Mouse (Mus musculus) hindbrain, embryonic 15.5 days (tissue): ENCODE results near the gene Zfp39. TPM values are rescaled to one million over a fixed set of nuclear protein-coding genes. Genes with fewer than 3 reads are reported as not detected.

Source experiments
- ATAC-seq: fragments of 200-750 bp; cut with Nextera tagmentation; 2 replicates; pipeline ENCODE4 v1.8.0; 2017; ENCODE audit warnings: low read depth, moderate number of reproducible peaks, moderate TSS enrichment; ENCODE audit not compliant: low FRiP score
- H3K27ac ChIP-seq: fragments of 300-500 bp; sonication (generic); replicated peaks from 2 replicates; pipeline ENCODE4 v1.5.1; 2015; ENCODE audit warnings: mild to moderate bottlenecking, inconsistent platforms
- H3K27me3 ChIP-seq: fragments of 300-500 bp; sonication (generic); 2 replicates; pipeline ENCODE4 v1.6.1; 2015; ENCODE audit warnings: control low read depth, inconsistent platforms
- H3K36me3 ChIP-seq: fragments of 300-500 bp; sonication (generic); 2 replicates; pipeline ENCODE4 v1.6.1; 2015; ENCODE audit warnings: control low read depth, inconsistent platforms
- H3K4me1 ChIP-seq: fragments of 300-500 bp; sonication (generic); replicated peaks from 2 replicates; pipeline ENCODE4 v1.6.1; 2015; ENCODE audit warnings: control low read depth, inconsistent platforms
- H3K4me2 ChIP-seq: fragments of 300-500 bp; sonication (generic); 2 replicates; pipeline ENCODE4 v1.6.1; 2015; ENCODE audit warnings: moderate library complexity, mild to moderate bottlenecking, inconsistent platforms
- H3K4me3 ChIP-seq: fragments of 300-500 bp; sonication (generic); 2 replicates; pipeline ENCODE4 v1.5.1; 2015; ENCODE audit warnings: mild to moderate bottlenecking, inconsistent platforms
- H3K9ac ChIP-seq: fragments of 300-500 bp; sonication (generic); 2 replicates; pipeline ENCODE4 v1.6.1; 2015; ENCODE audit warnings: inconsistent platforms
- H3K9me3 ChIP-seq: fragments of 300-500 bp; sonication (generic); 2 replicates; pipeline ENCODE4 v1.6.1; 2016; ENCODE audit warnings: control low read depth, inconsistent platforms
- WGBS: fragments of 180-500 bp; shearing (Covaris S2); methylation state at CpG from one replicate; pipeline ENCODE4 v1.1.7; 2015; 5-methylcytosine and 5-hydroxymethylcytosine counted together
- polyA plus RNA-seq: library from polyadenylated mRNA; unstranded; fragments of >200 nt; fragmentation: Nextera tagmentation; extraction: Ambion mirVana; gene quantifications from 2 replicates; pipeline ENCODE4 v1.2.1, GENCODE M21; 2015

Gene Zfp39
- polyA plus RNA-seq, 1 experiment from 2014 or later = 6.9 TPM

GRCm38 (mm10) chr11:58938322-58939087, 34.5 kb upstream of the Zfp39 start, which contains the start of gene Rnf187:
Gene Rnf187 (minus strand): TSS chr11:58938916.
- no peaks in the 10 kb centered on the region for H3K9me3 ChIP-seq
- WGBS = under 1% methylated on average over 94 of the region's 95 CpGs
- H3K27ac ChIP-seq = peak within 1 kb of the TSS; percentile 95
- H3K4me2 ChIP-seq = peak within 1 kb of the TSS; percentile 71
- H3K9ac ChIP-seq = peak within 1 kb of the TSS; percentile 99
- H3K27me3 ChIP-seq = no peaks in the 10 kb centered on the region
- peaks cover 30% of the 10 kb centered on the region for H3K36me3 ChIP-seq
- peaks cover 34% of the 10 kb centered on the region for H3K4me1 ChIP-seq
- ATAC-seq = peak; percentile 96
- peak within 1 kb of the TSS; percentile 97 for H3K4me3 ChIP-seq

- peak; percentile 0; the same call in 1 of the 2 replicates for ATAC-seq
- peaks cover 35% of the 10 kb centered on the region for H3K36me3 ChIP-seq
- under 1% methylated on average over 13 of the region's 13 CpGs for WGBS
- peak overlapping the region; percentile 95 for H3K27ac ChIP-seq
- H3K4me2 ChIP-seq = peak overlapping the region; percentile 71
- peaks cover 34% of the 10 kb centered on the region for H3K4me1 ChIP-seq
- peak overlapping the region; percentile 97 for H3K4me3 ChIP-seq
- H3K9ac ChIP-seq = peak overlapping the region; percentile 99
- H3K27me3 ChIP-seq = no peaks in the 10 kb centered on the region
- H3K9me3 ChIP-seq = no peaks in the 10 kb centered on the region
Observed at GRCm38 (mm10) chr11:58937909-58938308, 33.9 kb upstream of the Zfp39 start.

GRCm38 (mm10) chr11:58931576-58931975, 27.6 kb upstream of the Zfp39 start:
- Histone ChIP-seq H3K27ac (no peak overlapping the region), H3K4me1 (peaks cover 17% of the 10 kb centered on the region), H3K4me3 (no peak overlapping the region), H3K9ac (no peak overlapping the region), H3K4me2 (no peak overlapping the region), H3K9me3 (no peaks in the 10 kb centered on the region), H3K27me3 (no peaks in the 10 kb centered on the region), H3K36me3 (peaks cover 53% of the 10 kb centered on the region)
- no peak for ATAC-seq
- WGBS = 83% methylated on average over 4 of the region's 4 CpGs

- ATAC-seq = no peak
- no peak overlapping the region for H3K27ac ChIP-seq
- H3K4me3 ChIP-seq = no peak overlapping the region
- H3K9me3 ChIP-seq = no peaks in the 10 kb centered on the region
- H3K27me3 ChIP-seq = no peaks in the 10 kb centered on the region
- WGBS = 96% methylated on average over 3 of the region's 3 CpGs
- no peak overlapping the region for H3K9ac ChIP-seq
- H3K36me3 ChIP-seq = peaks cover 42% of the 10 kb centered on the region
- peaks cover 6% of the 10 kb centered on the region; the same call in 1 of the 2 replicates for H3K4me1 ChIP-seq
- no peak overlapping the region for H3K4me2 ChIP-seq
Observed at GRCm38 (mm10) chr11:58930254-58930653, 26.2 kb upstream of the Zfp39 start.

GRCm38 (mm10) chr11:58929641-58930040, 25.6 kb upstream of the Zfp39 start:
- Histone ChIP-seq H3K4me3 (no peak overlapping the region), H3K9me3 (no peaks in the 10 kb centered on the region), H3K27me3 (no peaks in the 10 kb centered on the region)

GRCm38 (mm10) chr11:58929055-58929454, 25.0 kb upstream of the Zfp39 start:
- Histone ChIP-seq H3K27me3 (no peaks in the 10 kb centered on the region), H3K4me3 (no peak overlapping the region), H3K36me3 (peaks cover 32% of the 10 kb centered on the region), H3K27ac (no peak overlapping the region), H3K9me3 (no peaks in the 10 kb centered on the region), H3K9ac (no peak overlapping the region), H3K4me2 (no peak overlapping the region), H3K4me1 (peaks cover 6% of the 10 kb centered on the region; the same call in 1 of the 2 replicates)
- 69% methylated on average over 4 of the region's 4 CpGs for whole genome bisulfite sequencing
- ATAC-seq = no peak

More at GRCm38 (mm10) chr11:58929641-58930040, 25.6 kb upstream of the Zfp39 start:
- WGBS = 67% methylated on average over 3 of the region's 3 CpGs
- Histone ChIP-seq H3K9ac (no peak overlapping the region), H3K4me1 (peaks cover 6% of the 10 kb centered on the region; the same call in 1 of the 2 replicates), H3K27ac (no peak overlapping the region), H3K36me3 (peaks cover 38% of the 10 kb centered on the region), H3K4me2 (no peak overlapping the region)
- ATAC-seq = no peak

GRCm38 (mm10) chr11:58927790-58928651, 24.0 kb upstream of the Zfp39 start:
- no peak overlapping the region for H3K4me3 ChIP-seq
- peaks cover 23% of the 10 kb centered on the region for H3K36me3 ChIP-seq
- H3K4me2 ChIP-seq = peak overlapping the region; percentile 38
- ATAC-seq = peak; percentile 64
- H3K4me1 ChIP-seq = peaks cover 6% of the 10 kb centered on the region; the same call in 1 of the 2 replicates
- H3K27ac ChIP-seq = 0 out of 2 replicates have a peak overlapping the region, but pooled peaks have one; percentile 9
- no peak overlapping the region for H3K9ac ChIP-seq
- no peaks in the 10 kb centered on the region for H3K27me3 ChIP-seq
- H3K9me3 ChIP-seq = no peaks in the 10 kb centered on the region
- WGBS = 34% methylated on average over 20 of the region's 20 CpGs

- Histone ChIP-seq H3K27ac (no peak overlapping the region), H3K36me3 (peaks cover 13% of the 10 kb centered on the region), H3K4me2 (no peak overlapping the region), H3K9ac (no peak overlapping the region), H3K4me3 (no peak overlapping the region), H3K9me3 (no peaks in the 10 kb centered on the region), H3K27me3 (no peaks in the 10 kb centered on the region), H3K4me1 (peaks cover 6% of the 10 kb centered on the region; the same call in 1 of the 2 replicates)
- ATAC-seq = no peak
- WGBS = 79% methylated on average over 2 of the region's 2 CpGs
Observed at GRCm38 (mm10) chr11:58927053-58927452, 23.0 kb upstream of the Zfp39 start.

GRCm38 (mm10) chr11:58926651-58927050, 22.6 kb upstream of the Zfp39 start:
- no peak overlapping the region for H3K27ac ChIP-seq
- H3K4me1 ChIP-seq = peaks cover 6% of the 10 kb centered on the region; the same call in 1 of the 2 replicates
- H3K36me3 ChIP-seq = peaks cover 9% of the 10 kb centered on the region
- ATAC-seq = no peak
- no peaks in the 10 kb centered on the region for H3K27me3 ChIP-seq
- no peak overlapping the region for H3K4me3 ChIP-seq
- H3K9ac ChIP-seq = no peak overlapping the region
- H3K9me3 ChIP-seq = no peaks in the 10 kb centered on the region
- 89% methylated on average over 2 of the region's 3 CpGs for WGBS
- no peak overlapping the region for H3K4me2 ChIP-seq

- Histone ChIP-seq H3K9me3 (no peaks in the 10 kb centered on the region), H3K9ac (no peak overlapping the region), H3K4me1 (no peaks in the 10 kb centered on the region), H3K4me2 (no peak overlapping the region), H3K4me3 (no peak overlapping the region), H3K36me3 (no peaks in the 10 kb centered on the region), H3K27ac (no peak overlapping the region), H3K27me3 (no peaks in the 10 kb centered on the region)
- 84% methylated on average over 9 of the region's 9 CpGs for WGBS
- no peak for ATAC-seq
Observed at GRCm38 (mm10) chr11:58922420-58922819, 18.4 kb upstream of the Zfp39 start.

- H3K9me3 ChIP-seq = no peaks in the 10 kb centered on the region
- no peak overlapping the region for H3K4me2 ChIP-seq
- ATAC-seq = no peak
- H3K27ac ChIP-seq = no peak overlapping the region
- H3K4me1 ChIP-seq = peaks cover 10% of the 10 kb centered on the region
- no peak overlapping the region for H3K4me3 ChIP-seq
- H3K27me3 ChIP-seq = no peaks in the 10 kb centered on the region
- H3K9ac ChIP-seq = no peak overlapping the region
- 79% methylated on average over 5 of the region's 5 CpGs for WGBS
- no peaks in the 10 kb centered on the region for H3K36me3 ChIP-seq
Observed at GRCm38 (mm10) chr11:58918759-58919158, 14.7 kb upstream of the Zfp39 start.
